Mouse (Mus musculus): ENCODE results near the gene Tada2a. TPM values are rescaled to one million over a fixed set of nuclear protein-coding genes. Genes with fewer than 3 reads are reported as not detected.

Gene Tada2a
- total and polyA plus RNA-seq, 2 experiments from 2014 or later = 2.2 to 10.3 TPM

- Histone ChIP-seq H3K9me3 (replicated peaks; ENCODE audit: control insufficient read depth, low read length) (no peaks in the 10 kb centered on the region), H3K4me3 (ENCODE audit: low read depth, low read length) (no peak overlapping the region), H3K9ac (replicated peaks; ENCODE audit: low read depth, low read length) (no peak overlapping the region), H3K4me2 (ENCODE audit: low read depth, low read length) (no peak overlapping the region), H3K36me3 (replicated peaks; ENCODE audit: control insufficient read depth, insufficient read depth, low read length) (peaks cover 80% of the 10 kb centered on the region), H3K27ac (ENCODE audit: low read depth) (no peak overlapping the region), H3K4me1 (ENCODE audit: control insufficient read depth, insufficient read depth) (no peaks in the 10 kb centered on the region), H3K27me3 (ENCODE audit: control insufficient read depth, insufficient read depth, low read length) (no peaks in the 10 kb centered on the region)
- no peak for DNase-seq (ENCODE audit: low spot score)
- no peak for ATAC-seq (ENCODE audit: insufficient read depth, low read depth)
- TF ChIP-seq CTCF (IDR thresholded peaks at IDR 0.05; ENCODE audit: low read depth) = no peak
- TF ChIP-seq EP300 (IDR thresholded peaks at IDR 0.05; ENCODE audit: low read depth) = no peak
- WGBS = 65% methylated on average over 2 of the region's 2 CpGs
Observed at GRCm38 (mm10) chr11:84107137-84107536, 22.3 kb downstream of the Tada2a start.

DNA sequence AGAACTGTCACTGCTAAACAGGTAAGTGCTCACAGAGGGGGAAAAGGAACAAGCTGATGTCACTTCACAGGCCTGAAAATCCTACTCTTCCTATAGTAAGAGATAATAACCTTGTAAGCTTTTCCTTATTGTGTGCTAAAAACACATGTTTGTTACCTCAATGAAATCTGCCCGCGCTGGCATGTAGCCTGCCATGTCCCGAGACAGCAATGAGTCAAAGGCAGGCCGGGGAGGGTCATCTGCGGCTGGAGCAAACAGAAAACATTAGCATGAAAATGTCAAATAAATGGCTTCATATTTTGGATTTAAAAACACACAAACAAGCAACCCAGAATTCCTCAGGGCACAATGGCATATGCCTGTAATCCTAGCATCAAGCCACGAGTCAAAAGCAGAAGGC lies 25.4 kb downstream of the Tada2a start:
- TF ChIP-seq EP300 (IDR thresholded peaks at IDR 0.05; ENCODE audit: low read depth) (no peak), CTCF (IDR thresholded peaks at IDR 0.05; ENCODE audit: low read depth) (no peak)
- Histone ChIP-seq H3K36me3 (replicated peaks; ENCODE audit: control insufficient read depth, insufficient read depth, low read length) (peaks cover 68% of the 10 kb centered on the region), H3K27me3 (ENCODE audit: control insufficient read depth, insufficient read depth, low read length) (no peaks in the 10 kb centered on the region), H3K4me2 (ENCODE audit: low read depth, low read length) (no peak overlapping the region), H3K4me1 (ENCODE audit: control insufficient read depth, insufficient read depth) (peaks cover 8% of the 10 kb centered on the region; the same call in 1 of the 2 replicates), H3K4me3 (ENCODE audit: low read depth, low read length) (no peak overlapping the region), H3K9ac (replicated peaks; ENCODE audit: low read depth, low read length) (no peak overlapping the region), H3K27ac (ENCODE audit: low read depth) (no peak overlapping the region), H3K9me3 (replicated peaks; ENCODE audit: control insufficient read depth, low read length) (no peaks in the 10 kb centered on the region)
- ATAC-seq (ENCODE audit: insufficient read depth, low read depth) (no peak), DNase-seq (ENCODE audit: low spot score) (no peak)
- WGBS = 85% methylated on average over 6 of the region's 6 CpGs

DNA sequence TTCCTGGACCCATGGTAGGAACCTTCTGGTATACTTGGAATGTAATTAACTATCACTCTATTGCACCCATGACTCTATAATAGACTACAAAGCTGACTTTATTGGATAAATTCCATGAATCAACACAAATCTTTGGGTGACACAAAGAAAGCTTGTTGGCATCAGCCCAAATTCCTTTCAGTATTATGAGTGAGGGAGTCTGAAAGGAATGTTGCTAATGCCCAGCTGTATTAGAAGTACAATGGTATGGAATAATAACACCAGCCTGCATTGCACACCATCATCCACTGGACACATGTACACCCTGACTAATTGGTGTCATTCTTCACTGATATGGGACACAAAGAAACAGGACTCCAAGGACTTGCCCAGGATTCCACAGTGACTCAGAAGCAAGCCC lies 28.2 kb downstream of the Tada2a start:
- Histone ChIP-seq H3K27ac (ENCODE audit: low read depth) (no peak overlapping the region), H3K27me3 (ENCODE audit: control insufficient read depth, insufficient read depth, low read length) (no peaks in the 10 kb centered on the region), H3K36me3 (replicated peaks; ENCODE audit: control insufficient read depth, insufficient read depth, low read length) (peaks cover 40% of the 10 kb centered on the region), H3K4me1 (ENCODE audit: control insufficient read depth, insufficient read depth) (peaks cover 8% of the 10 kb centered on the region; the same call in 1 of the 2 replicates), H3K4me3 (ENCODE audit: low read depth, low read length) (no peak overlapping the region), H3K9ac (replicated peaks; ENCODE audit: low read depth, low read length) (no peak overlapping the region), H3K4me2 (ENCODE audit: low read depth, low read length) (no peak overlapping the region), H3K9me3 (replicated peaks; ENCODE audit: control insufficient read depth, low read length) (no peaks in the 10 kb centered on the region)
- DNase-seq (ENCODE audit: low spot score) (no peak), ATAC-seq (ENCODE audit: insufficient read depth, low read depth) (no peak; the same call in 1 of the 2 replicates)
- TF ChIP-seq EP300 (IDR thresholded peaks at IDR 0.05; ENCODE audit: low read depth) = no peak
- TF ChIP-seq CTCF (IDR thresholded peaks at IDR 0.05; ENCODE audit: low read depth) = no peak

DNA sequence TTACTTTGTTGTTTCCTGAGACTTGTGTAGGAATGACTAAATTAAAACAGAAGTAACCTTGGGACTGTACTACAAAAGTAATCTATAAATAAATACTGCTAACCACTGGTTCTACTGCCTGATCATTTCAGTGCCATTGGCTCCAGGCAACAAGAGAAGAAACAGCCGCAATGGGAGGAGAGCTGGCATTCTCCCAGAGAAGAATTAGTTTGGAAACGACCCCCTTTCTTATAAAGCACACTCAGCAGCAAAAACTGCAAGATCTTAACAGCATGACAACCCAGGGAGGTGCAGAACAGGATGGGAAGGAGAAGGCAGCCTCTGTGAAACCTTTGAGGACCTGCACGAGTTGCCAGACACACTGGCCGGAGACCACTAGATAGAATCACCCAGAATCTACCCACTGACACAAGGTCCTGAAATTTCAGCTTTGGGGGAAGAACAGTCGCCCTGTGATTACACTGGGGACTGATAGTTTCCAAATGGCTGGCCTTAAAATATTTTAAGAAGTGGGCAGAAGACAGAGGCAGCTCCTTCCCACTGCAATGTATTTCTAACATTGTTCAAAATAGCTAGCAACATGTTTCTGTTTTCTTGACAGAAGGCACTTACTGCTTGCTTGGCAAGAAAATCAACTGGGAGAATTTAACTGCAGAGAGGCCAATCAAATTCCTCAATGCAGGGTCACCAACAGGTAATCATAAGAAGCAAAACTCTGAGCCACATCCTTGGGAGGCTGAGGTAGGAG lies 32.0 kb downstream of the Tada2a start:
- WGBS = 51% methylated on average over 5 of the region's 5 CpGs
- Histone ChIP-seq H3K4me2 (ENCODE audit: low read depth, low read length) (no peak overlapping the region), H3K4me3 (ENCODE audit: low read depth, low read length) (no peak overlapping the region), H3K27ac (ENCODE audit: low read depth) (no peak overlapping the region), H3K36me3 (replicated peaks; ENCODE audit: control insufficient read depth, insufficient read depth, low read length) (peaks cover 17% of the 10 kb centered on the region), H3K4me1 (ENCODE audit: control insufficient read depth, insufficient read depth) (peaks cover 8% of the 10 kb centered on the region; the same call in 1 of the 2 replicates), H3K9ac (replicated peaks; ENCODE audit: low read depth, low read length) (no peak overlapping the region), H3K9me3 (replicated peaks; ENCODE audit: control insufficient read depth, low read length) (no peaks in the 10 kb centered on the region), H3K27me3 (ENCODE audit: control insufficient read depth, insufficient read depth, low read length) (no peaks in the 10 kb centered on the region)
- ATAC-seq (ENCODE audit: insufficient read depth, low read depth) = no peak
- TF ChIP-seq EP300 (IDR thresholded peaks at IDR 0.05; ENCODE audit: low read depth) (no peak), CTCF (IDR thresholded peaks at IDR 0.05; ENCODE audit: low read depth) (no peak)
- no peak for DNase-seq (ENCODE audit: low spot score)

GRCm38 (mm10) chr11:84095084-84095483 lies 34.3 kb downstream of the Tada2a start:
- Histone ChIP-seq H3K4me2 (ENCODE audit: low read depth, low read length) (no peak overlapping the region), H3K36me3 (replicated peaks; ENCODE audit: control insufficient read depth, insufficient read depth, low read length) (peaks cover 25% of the 10 kb centered on the region), H3K27ac (ENCODE audit: low read depth) (no peak overlapping the region), H3K9ac (replicated peaks; ENCODE audit: low read depth, low read length) (no peak overlapping the region), H3K9me3 (replicated peaks; ENCODE audit: control insufficient read depth, low read length) (no peaks in the 10 kb centered on the region), H3K4me3 (ENCODE audit: low read depth, low read length) (no peak overlapping the region), H3K27me3 (ENCODE audit: control insufficient read depth, insufficient read depth, low read length) (no peaks in the 10 kb centered on the region), H3K4me1 (ENCODE audit: control insufficient read depth, insufficient read depth) (no peaks in the 10 kb centered on the region; the same call in 1 of the 2 replicates)
- DNase-seq (ENCODE audit: low spot score) = no peak
- TF ChIP-seq EP300 (IDR thresholded peaks at IDR 0.05; ENCODE audit: low read depth) = no peak
- no peak for TF ChIP-seq CTCF (IDR thresholded peaks at IDR 0.05; ENCODE audit: low read depth)
- no peak for ATAC-seq (ENCODE audit: insufficient read depth, low read depth)
- WGBS = 70% methylated on average over 4 of the region's 4 CpGs

- H3K9ac ChIP-seq (replicated peaks; ENCODE audit: low read depth, low read length) = no peak overlapping the region
- H3K27me3 ChIP-seq (ENCODE audit: control insufficient read depth, insufficient read depth, low read length) = no peaks in the 10 kb centered on the region
- H3K4me3 ChIP-seq (ENCODE audit: low read depth, low read length) = no peak overlapping the region
- H3K27ac ChIP-seq (ENCODE audit: low read depth) = no peak overlapping the region
- WGBS = 91% methylated on average over 8 of the region's 8 CpGs
- DNase-seq (ENCODE audit: low spot score) (no peak), ATAC-seq (ENCODE audit: insufficient read depth, low read depth) (no peak)
- H3K4me1 ChIP-seq (ENCODE audit: control insufficient read depth, insufficient read depth) = no peaks in the 10 kb centered on the region; the same call in 1 of the 2 replicates
- H3K4me2 ChIP-seq (ENCODE audit: low read depth, low read length) = no peak overlapping the region
- TF ChIP-seq EP300 (IDR thresholded peaks at IDR 0.05; ENCODE audit: low read depth) (no peak), CTCF (IDR thresholded peaks at IDR 0.05; ENCODE audit: low read depth) (no peak)
- H3K9me3 ChIP-seq (replicated peaks; ENCODE audit: control insufficient read depth, low read length) = no peaks in the 10 kb centered on the region
- H3K36me3 ChIP-seq (replicated peaks; ENCODE audit: control insufficient read depth, insufficient read depth, low read length) = peaks cover 54% of the 10 kb centered on the region
Observed at GRCm38 (mm10) chr11:84090572-84090971, 38.8 kb downstream of the Tada2a start.

All from heart, postnatal 0 days (tissue).